Mouse (Mus musculus) left cerebral cortex, postnatal 25 days (tissue): Measurements from ENCODE around the gene Sptlc2. TPM values are rescaled to one million over a fixed set of nuclear protein-coding genes. Genes with fewer than 3 reads are reported as not detected.
"Not testable (repeated sequence)": the region's sequence is repeated elsewhere in the genome, so short reads cannot be mapped to it uniquely, and the experiment has no call there.

Experiments used
- DNase-seq, 2 experiments: peaks; one replicate each; pipeline ENCODE4 v3.0.0; 2022; ENCODE audit warnings: low spot score in 2 of 2, mixed read lengths in 1 of 2
- intact Hi-C: fragments of 180-260 bp; cut with DNase I; formaldehyde crosslinking; loops from one replicate; pipeline ENCODE4 v1.15.1; 2025
- total RNA-seq, 2 experiments: library from RNA; stranded (reverse); gene quantifications; 2 replicates each; pipeline ENCODE4 v1.2.3; 2021

The Sptlc2 gene
- total RNA-seq, 2 experiments from 2014 or later, result 35.3 to 37.9 TPM

GRCm38 (mm10) chr12:87343084-87343605, 45.0 kb downstream of the Sptlc2 start:
- intact Hi-C loops, result no loop called here
- no peak for DNase-seq

- intact Hi-C loops, result no loop called here
- no peak for DNase-seq
Observed at GRCm38 (mm10) chr12:87338082-87338481, 50.1 kb downstream of the Sptlc2 start.

- intact Hi-C loops, result loop anchor here (5.0 kb wide), 1 partner anchor 188 kb away; the partner anchor contains the start of genes Gstz1 and Pomt2
- DNase-seq, result peak in 1 of 2 experiments; percentile 51
Observed at GRCm38 (mm10) chr12:87334886-87335285, 53.3 kb downstream of the Sptlc2 start.

GRCm38 (mm10) chr12:87333794-87334193, 54.4 kb downstream of the Sptlc2 start:
- peak in 1 of 2 experiments; percentile 57 for DNase-seq
- intact Hi-C loops, result loop anchor here (5.0 kb wide), 1 partner anchor 186 kb away; the partner anchor contains the start of genes Gstz1 and Pomt2

GRCm38 (mm10) chr12:87332511-87332910, 55.6 kb downstream of the Sptlc2 start:
- intact Hi-C loops, result loop anchor here (5.0 kb wide), 1 partner anchor 185 kb away; the partner anchor contains the start of genes Gstz1 and Pomt2
- no peak for DNase-seq

GRCm38 (mm10) chr12:87331908-87332307, 56.2 kb downstream of the Sptlc2 start:
- intact Hi-C loops, result loop anchor here (2.0 to 5.0 kb wide), 2 partner anchors 65 to 185 kb away; partner anchors contain the start of genes Ahsa1, Gstz1, Pomt2 and Vipas39
- peak in 1 of 2 experiments; percentile 13 for DNase-seq

GRCm38 (mm10) chr12:87331053-87331456, 57.1 kb downstream of the Sptlc2 start:
- DNase-seq, result no peak
- intact Hi-C loops, result loop anchor here (2.0 to 5.0 kb wide), 2 partner anchors 64 to 184 kb away; partner anchors contain the start of genes Ahsa1, Gstz1, Pomt2 and Vipas39

GRCm38 (mm10) chr12:87330213-87330612, 57.9 kb downstream of the Sptlc2 start:
- peak in 1 of 2 experiments; percentile 15 for DNase-seq
- intact Hi-C loops, result loop anchor here (2.0 to 5.0 kb wide), 2 partner anchors 63 to 183 kb away; partner anchors contain the start of genes Ahsa1, Gstz1, Pomt2 and Vipas39

GRCm38 (mm10) chr12:87328025-87328424, 60.1 kb downstream of the Sptlc2 start:
- intact Hi-C loops, result no loop called here
- no peak for DNase-seq

GRCm38 (mm10) chr12:87327610-87328009, 60.5 kb downstream of the Sptlc2 start:
- intact Hi-C loops, result no loop called here

GRCm38 (mm10) chr12:87325452-87325851, 62.7 kb downstream of the Sptlc2 start:
- no peak for DNase-seq
- intact Hi-C loops, result no loop called here

More at GRCm38 (mm10) chr12:87327610-87328009, 60.5 kb downstream of the Sptlc2 start:
- no peak for DNase-seq

- intact Hi-C loops, result no loop called here
Observed at GRCm38 (mm10) chr12:87319229-87319628, 68.9 kb downstream of the Sptlc2 start.

GRCm38 (mm10) chr12:87317951-87318350, 70.2 kb downstream of the Sptlc2 start:
- intact Hi-C loops, result no loop called here
- DNase-seq, result no peak

More at GRCm38 (mm10) chr12:87319229-87319628, 68.9 kb downstream of the Sptlc2 start:
- DNase-seq, result no peak

- no peak for DNase-seq
- intact Hi-C loops, result no loop called here
Observed at GRCm38 (mm10) chr12:87313098-87313497, 75.1 kb downstream of the Sptlc2 start.

- DNase-seq, intact Hi-C loops: not testable (repeated sequence)
Observed at GRCm38 (mm10) chr12:87306584-87306844, 81.6 kb downstream of the Sptlc2 start.

GRCm38 (mm10) chr12:87305767-87306583, 82.2 kb downstream of the Sptlc2 start:
- no peak for DNase-seq
- intact Hi-C loops, result no loop called here

- DNase-seq, result no peak
- intact Hi-C loops, result no loop called here
Observed at GRCm38 (mm10) chr12:87301189-87301588, 87.0 kb downstream of the Sptlc2 start.

GRCm38 (mm10) chr12:87300441-87300690, 87.8 kb downstream of the Sptlc2 start:
- no peak for DNase-seq
- intact Hi-C loops, result no loop called here

- peak in 1 of 2 experiments; percentile 6 for DNase-seq
- intact Hi-C loops, result no loop called here
Observed at GRCm38 (mm10) chr12:87299657-87300440, 88.3 kb downstream of the Sptlc2 start, which contains the start of gene Ism2. Gene Ism2, minus strand, starts transcription at chr12:87299705.

GRCm38 (mm10) chr12:87299037-87299656, 89.0 kb downstream of the Sptlc2 start:
- DNase-seq, result peak in 1 of 2 experiments; percentile 8
- intact Hi-C loops, result no loop called here
